Mouse (Mus musculus): ENCODE results near the gene Cma2. TPM values are rescaled to one million over a fixed set of nuclear protein-coding genes. Genes with fewer than 3 reads are reported as not detected.

The Cma2 gene
- not detected in 2 replicates for polyA plus RNA-seq (2014; fragmentation: Nextera tagmentation; extraction: Ambion mirVana)

DNA sequence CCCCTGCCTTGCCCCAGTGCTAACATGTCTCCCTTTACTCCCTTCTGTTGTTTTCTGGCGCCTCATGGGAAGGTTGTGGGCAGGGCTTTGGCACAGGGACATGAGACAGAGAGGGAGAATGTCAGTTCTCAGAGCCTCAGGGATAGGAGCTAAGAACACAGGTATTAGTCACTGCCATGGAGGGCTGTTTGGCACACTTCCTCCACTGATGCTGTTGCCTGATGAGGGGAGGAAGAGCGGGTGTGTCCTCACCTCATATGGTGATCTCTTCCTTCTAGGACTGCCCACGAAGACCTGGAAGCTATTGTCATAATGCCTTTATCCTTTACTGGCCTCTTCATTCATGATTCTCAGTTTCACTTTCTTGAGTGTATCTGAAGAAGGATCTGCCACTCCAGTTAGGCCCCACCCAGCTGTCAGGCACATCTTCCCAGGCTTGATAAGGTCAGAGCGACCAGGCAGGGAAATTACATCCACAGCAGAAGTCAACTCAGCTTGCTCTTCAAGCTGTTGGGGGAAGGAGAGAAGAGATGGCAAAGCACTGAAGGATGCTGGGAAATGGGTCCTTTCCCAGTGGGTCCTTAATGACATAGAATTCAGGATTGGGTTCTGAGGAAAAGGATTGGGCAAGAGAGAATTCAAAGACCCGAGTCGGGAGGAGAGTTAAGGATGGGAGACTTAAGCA is at the start of gene Cma2:
Gene Cma2 (plus strand): TSS at position 635 of the 685 bp plus-strand sequence.
- ATAC-seq (replicated peaks; ENCODE audit: low FRiP score) (no peak), DNase-seq (ENCODE audit: low spot score) (no peak)
- Histone ChIP-seq H3K27me3 (replicated peaks; ENCODE audit: control insufficient read depth, insufficient read depth, low read length) (no peaks in the 10 kb centered on the region), H3K36me3 (ENCODE audit: control insufficient read depth, insufficient read depth, low read length) (no peaks in the 10 kb centered on the region), H3K9ac (ENCODE audit: low read depth, low read length) (no peak within 1 kb of the TSS), H3K4me3 (ENCODE audit: low read depth, low read length) (no peak within 1 kb of the TSS), H3K4me2 (no peak within 1 kb of the TSS), H3K27ac (ENCODE audit: low read depth, low read length) (no peak within 1 kb of the TSS), H3K4me1 (replicated peaks; ENCODE audit: control insufficient read depth, insufficient read depth, low read length) (no peaks in the 10 kb centered on the region), H3K9me3 (ENCODE audit: control insufficient read depth, low read length) (no peaks in the 10 kb centered on the region)
- 71% methylated on average over 6 of the region's 6 CpGs for WGBS

DNA sequence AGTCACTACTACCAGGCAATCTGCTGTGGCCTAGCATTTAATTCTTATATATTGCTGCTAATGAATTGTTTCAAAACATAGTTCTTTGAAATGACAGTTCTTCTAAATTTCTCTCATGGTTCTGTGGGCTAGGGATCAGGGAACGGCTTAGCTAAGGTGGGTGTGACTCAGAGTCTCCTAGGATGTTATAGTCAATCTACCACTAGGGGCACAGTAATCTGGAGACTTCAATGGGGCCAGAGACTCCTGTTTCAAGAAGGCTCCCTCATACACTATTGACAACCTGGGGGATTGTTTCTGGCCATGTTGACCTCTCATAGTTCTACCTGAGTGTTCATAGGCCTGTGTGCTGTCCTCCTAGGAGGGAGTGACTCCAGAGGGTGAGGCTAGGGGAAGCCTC is 45.3 kb upstream of the Cma2 start:
- no peaks in the 10 kb centered on the region for H3K36me3 ChIP-seq (ENCODE audit: control insufficient read depth, insufficient read depth, low read length)
- H3K4me3 ChIP-seq (ENCODE audit: low read depth, low read length), result no peak overlapping the region
- no peak for DNase-seq (ENCODE audit: low spot score)
- no peak for ATAC-seq (replicated peaks; ENCODE audit: low FRiP score)
- no peak overlapping the region for H3K9ac ChIP-seq (ENCODE audit: low read depth, low read length)
- no peaks in the 10 kb centered on the region for H3K9me3 ChIP-seq (ENCODE audit: control insufficient read depth, low read length)
- WGBS, result 23% methylated on average over 1 of the region's 1 CpGs
- H3K4me2 ChIP-seq, result no peak overlapping the region
- H3K27ac ChIP-seq (ENCODE audit: low read depth, low read length), result no peak overlapping the region
- peaks cover 9% of the 10 kb centered on the region; the same call in 1 of the 2 replicates for H3K4me1 ChIP-seq (replicated peaks; ENCODE audit: control insufficient read depth, insufficient read depth, low read length)
- H3K27me3 ChIP-seq (replicated peaks; ENCODE audit: control insufficient read depth, insufficient read depth, low read length), result no peaks in the 10 kb centered on the region

DNA sequence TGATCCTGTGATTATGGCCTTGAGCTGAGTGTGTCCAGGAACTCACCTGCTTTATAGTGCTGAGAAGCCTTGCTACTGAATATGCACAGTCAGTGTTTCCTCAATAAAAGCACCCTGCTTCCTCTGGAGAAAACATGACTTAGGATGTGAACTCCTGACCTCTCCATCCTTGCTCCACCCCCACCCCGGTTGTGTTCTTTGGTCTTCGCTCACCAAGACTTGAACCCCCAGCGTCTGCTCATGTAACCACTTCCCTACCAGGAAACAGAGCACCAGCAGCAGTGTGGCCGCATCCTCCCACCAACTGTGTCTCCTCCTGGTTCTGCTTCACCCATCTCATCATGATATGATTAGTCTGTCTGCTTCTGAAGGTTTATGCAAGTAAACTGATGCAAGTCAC is 37.4 kb upstream of the Cma2 start:
- Histone ChIP-seq H3K36me3 (ENCODE audit: control insufficient read depth, insufficient read depth, low read length) (no peaks in the 10 kb centered on the region), H3K27me3 (replicated peaks; ENCODE audit: control insufficient read depth, insufficient read depth, low read length) (no peaks in the 10 kb centered on the region), H3K4me1 (replicated peaks; ENCODE audit: control insufficient read depth, insufficient read depth, low read length) (no peaks in the 10 kb centered on the region), H3K9ac (ENCODE audit: low read depth, low read length) (no peak overlapping the region), H3K27ac (ENCODE audit: low read depth, low read length) (no peak overlapping the region), H3K4me3 (ENCODE audit: low read depth, low read length) (no peak overlapping the region), H3K4me2 (no peak overlapping the region), H3K9me3 (ENCODE audit: control insufficient read depth, low read length) (no peaks in the 10 kb centered on the region)
- ATAC-seq (replicated peaks; ENCODE audit: low FRiP score) (no peak), DNase-seq (ENCODE audit: low spot score) (no peak)
- 31% methylated on average over 4 of the region's 4 CpGs for WGBS

DNA sequence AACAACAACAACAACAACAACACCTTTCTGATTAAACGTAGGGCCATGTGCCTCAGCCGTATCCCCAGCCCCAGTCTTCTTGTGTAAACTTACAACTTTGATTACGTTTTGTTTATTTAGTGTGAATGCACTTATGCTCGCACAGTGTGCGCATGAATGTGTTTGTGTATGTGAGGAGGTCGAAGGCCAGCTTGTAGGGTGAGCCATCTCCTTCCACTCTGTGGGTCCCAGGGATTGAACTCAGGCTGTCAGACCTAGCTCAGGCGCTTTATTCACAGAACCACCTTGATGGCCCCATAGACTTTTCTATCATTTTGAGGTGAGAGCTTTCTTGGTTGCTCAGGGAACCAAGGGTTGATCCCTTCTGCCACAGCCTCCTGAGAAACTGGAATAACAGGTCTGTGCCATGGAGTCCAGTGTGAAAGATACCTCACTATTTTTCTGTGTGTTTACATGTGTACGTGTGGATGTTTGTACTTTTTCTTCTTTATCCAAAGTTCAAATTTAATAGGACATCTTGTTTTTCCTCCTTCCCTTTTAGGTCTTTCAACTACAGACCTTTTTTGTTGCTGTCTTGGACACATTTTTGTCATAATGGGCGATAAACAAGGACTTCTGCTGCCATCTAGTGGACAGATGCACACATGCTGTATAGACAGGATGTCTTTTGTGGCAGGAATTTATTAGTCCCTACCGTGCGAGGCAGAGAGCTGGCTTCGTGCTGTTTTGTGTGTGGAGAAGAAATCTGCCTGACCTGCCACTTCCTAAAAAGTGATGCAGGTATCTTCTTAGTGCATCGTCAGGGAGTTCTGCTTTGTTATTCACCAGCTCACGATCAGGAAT is 32.3 kb upstream of the Cma2 start:
- ATAC-seq (replicated peaks; ENCODE audit: low FRiP score), result peak; percentile 50; the same call in 1 of the 2 replicates
- Histone ChIP-seq H3K27me3 (replicated peaks; ENCODE audit: control insufficient read depth, insufficient read depth, low read length) (no peaks in the 10 kb centered on the region), H3K27ac (ENCODE audit: low read depth, low read length) (no peak overlapping the region), H3K4me3 (ENCODE audit: low read depth, low read length) (no peak overlapping the region), H3K9ac (ENCODE audit: low read depth, low read length) (no peak overlapping the region), H3K9me3 (ENCODE audit: control insufficient read depth, low read length) (no peaks in the 10 kb centered on the region), H3K36me3 (ENCODE audit: control insufficient read depth, insufficient read depth, low read length) (no peaks in the 10 kb centered on the region), H3K4me2 (no peak overlapping the region), H3K4me1 (replicated peaks; ENCODE audit: control insufficient read depth, insufficient read depth, low read length) (peaks cover 12% of the 10 kb centered on the region; the same call in 1 of the 2 replicates)
- 38% methylated on average over 14 of the region's 14 CpGs for WGBS
- peak; percentile 48 for DNase-seq (ENCODE audit: low spot score)

DNA sequence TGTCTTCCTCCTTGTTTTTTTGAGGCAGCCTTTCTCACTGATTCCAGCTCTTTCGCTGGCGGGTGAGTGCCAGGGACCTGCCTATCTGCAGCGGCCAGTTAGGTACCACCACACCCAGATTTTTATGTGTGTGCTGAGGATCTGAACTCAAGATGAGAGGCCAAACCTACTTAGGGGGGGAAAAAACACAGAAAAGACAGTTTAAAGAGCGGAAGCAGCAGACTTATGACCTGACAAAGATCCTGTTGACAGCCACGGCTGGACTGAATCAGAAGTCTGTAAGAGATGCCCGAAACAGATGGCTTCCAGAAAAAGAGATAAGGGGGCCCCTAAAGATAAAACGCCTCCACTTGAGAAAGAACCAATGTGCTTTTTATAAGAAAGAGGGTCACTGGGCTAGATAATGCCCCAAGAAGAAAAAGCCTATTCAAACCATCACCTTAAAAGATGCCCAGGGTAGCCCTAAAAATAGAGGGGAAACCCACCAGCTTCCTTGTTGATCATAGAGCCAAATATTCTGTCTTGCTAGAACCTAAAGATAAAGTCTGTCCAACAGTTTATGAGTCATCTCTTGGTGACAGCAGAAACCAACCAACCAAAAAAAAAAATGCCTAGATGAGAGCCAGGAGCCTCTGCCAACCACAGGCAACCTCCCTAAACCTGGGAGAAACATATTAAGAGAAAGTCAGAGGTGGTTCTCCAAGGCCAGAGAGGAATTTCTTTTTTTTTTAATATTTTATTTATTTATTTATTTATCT is 28.1 kb upstream of the Cma2 start:
- H3K4me1 ChIP-seq (replicated peaks; ENCODE audit: control insufficient read depth, insufficient read depth, low read length), result peaks cover 18% of the 10 kb centered on the region; the same call in 1 of the 2 replicates
- H3K9me3 ChIP-seq (ENCODE audit: control insufficient read depth, low read length), result no peaks in the 10 kb centered on the region
- ATAC-seq (replicated peaks; ENCODE audit: low FRiP score), result peak; percentile 76
- no peaks in the 10 kb centered on the region for H3K27me3 ChIP-seq (replicated peaks; ENCODE audit: control insufficient read depth, insufficient read depth, low read length)
- H3K36me3 ChIP-seq (ENCODE audit: control insufficient read depth, insufficient read depth, low read length), result no peaks in the 10 kb centered on the region
- peak overlapping the region; percentile 50 for H3K4me2 ChIP-seq
- 0 out of 2 replicates have a peak overlapping the region, but pooled peaks have one; percentile 7 for H3K4me3 ChIP-seq (ENCODE audit: low read depth, low read length)
- peak overlapping the region; percentile 61 for H3K27ac ChIP-seq (ENCODE audit: low read depth, low read length)
- DNase-seq (ENCODE audit: low spot score), result no peak
- H3K9ac ChIP-seq (ENCODE audit: low read depth, low read length), result no peak overlapping the region; the same call in 1 of the 2 replicates
- 26% methylated on average over 7 of the region's 7 CpGs for WGBS

DNA sequence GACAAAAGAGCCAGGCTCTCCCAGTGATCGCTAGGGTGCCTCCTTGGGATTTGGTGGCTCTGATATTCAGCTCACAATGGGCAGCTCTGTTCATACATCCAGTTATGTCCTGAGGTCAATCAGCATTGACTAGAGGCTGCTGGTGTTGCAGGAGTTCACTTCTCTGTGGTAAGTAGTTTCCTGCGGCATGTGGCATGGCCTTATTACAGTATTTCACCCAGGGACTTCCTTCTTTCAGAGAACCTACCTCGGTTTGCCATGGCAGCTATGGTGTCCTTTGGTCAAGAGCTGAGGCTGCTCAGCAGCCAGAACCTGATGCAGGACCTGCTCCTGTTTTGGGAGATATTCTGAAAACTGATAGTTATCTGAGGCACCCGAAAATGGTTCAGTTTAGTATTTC is 23.9 kb upstream of the Cma2 start:
- DNase-seq (ENCODE audit: low spot score) (no peak), ATAC-seq (replicated peaks; ENCODE audit: low FRiP score) (no peak)
- WGBS, result 62% methylated on average over 4 of the region's 4 CpGs
- Histone ChIP-seq H3K4me2 (no peak overlapping the region), H3K27me3 (replicated peaks; ENCODE audit: control insufficient read depth, insufficient read depth, low read length) (no peaks in the 10 kb centered on the region), H3K27ac (ENCODE audit: low read depth, low read length) (no peak overlapping the region; the same call in 1 of the 2 replicates), H3K4me1 (replicated peaks; ENCODE audit: control insufficient read depth, insufficient read depth, low read length) (peaks cover 12% of the 10 kb centered on the region; the same call in 1 of the 2 replicates), H3K9ac (ENCODE audit: low read depth, low read length) (no peak overlapping the region), H3K36me3 (ENCODE audit: control insufficient read depth, insufficient read depth, low read length) (no peaks in the 10 kb centered on the region), H3K4me3 (ENCODE audit: low read depth, low read length) (no peak overlapping the region), H3K9me3 (ENCODE audit: control insufficient read depth, low read length) (no peaks in the 10 kb centered on the region)

DNA sequence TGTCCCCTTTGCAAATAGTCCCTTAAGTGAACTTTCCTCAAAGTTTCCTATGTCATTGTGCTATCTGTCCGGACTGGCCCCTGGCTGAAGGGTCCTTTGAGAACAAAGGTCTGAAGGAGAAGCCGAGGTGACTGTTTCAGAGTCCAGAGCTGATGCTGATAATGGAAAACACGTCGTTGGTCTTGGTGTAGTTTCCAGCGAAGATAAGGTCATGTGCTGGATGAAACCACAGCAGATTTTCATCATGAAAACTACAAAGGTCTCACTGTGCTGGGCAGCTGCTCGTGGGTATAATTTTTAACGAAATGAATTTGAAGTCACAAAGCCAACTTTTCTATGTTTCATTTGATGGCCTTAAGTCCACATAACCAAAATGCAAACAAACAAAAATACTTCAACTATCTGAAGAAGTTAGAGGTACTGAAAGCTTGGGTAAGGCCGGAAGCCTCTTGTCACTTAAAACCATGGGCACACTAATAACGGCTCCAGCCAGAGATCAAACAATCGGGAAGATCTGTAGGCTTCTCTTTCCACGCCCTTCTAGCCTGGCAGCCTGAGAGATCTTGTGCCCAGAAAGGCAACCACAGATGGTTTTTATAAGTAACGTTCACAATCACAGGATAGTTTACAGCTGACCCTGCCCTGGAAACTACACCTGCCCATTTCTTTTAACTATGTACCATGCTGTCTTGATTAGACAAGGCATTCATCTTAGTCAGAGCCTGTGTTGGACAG is 21.4 kb upstream of the Cma2 start:
- ATAC-seq (replicated peaks; ENCODE audit: low FRiP score) (no peak), DNase-seq (ENCODE audit: low spot score) (no peak)
- whole genome bisulfite sequencing, result 54% methylated on average over 12 of the region's 12 CpGs
- Histone ChIP-seq H3K27me3 (replicated peaks; ENCODE audit: control insufficient read depth, insufficient read depth, low read length) (no peaks in the 10 kb centered on the region), H3K9ac (ENCODE audit: low read depth, low read length) (no peak overlapping the region), H3K4me3 (ENCODE audit: low read depth, low read length) (no peak overlapping the region), H3K4me2 (no peak overlapping the region), H3K9me3 (ENCODE audit: control insufficient read depth, low read length) (no peaks in the 10 kb centered on the region), H3K4me1 (replicated peaks; ENCODE audit: control insufficient read depth, insufficient read depth, low read length) (peaks cover 6% of the 10 kb centered on the region; the same call in 1 of the 2 replicates), H3K27ac (ENCODE audit: low read depth, low read length) (no peak overlapping the region), H3K36me3 (ENCODE audit: control insufficient read depth, insufficient read depth, low read length) (no peaks in the 10 kb centered on the region)

DNA sequence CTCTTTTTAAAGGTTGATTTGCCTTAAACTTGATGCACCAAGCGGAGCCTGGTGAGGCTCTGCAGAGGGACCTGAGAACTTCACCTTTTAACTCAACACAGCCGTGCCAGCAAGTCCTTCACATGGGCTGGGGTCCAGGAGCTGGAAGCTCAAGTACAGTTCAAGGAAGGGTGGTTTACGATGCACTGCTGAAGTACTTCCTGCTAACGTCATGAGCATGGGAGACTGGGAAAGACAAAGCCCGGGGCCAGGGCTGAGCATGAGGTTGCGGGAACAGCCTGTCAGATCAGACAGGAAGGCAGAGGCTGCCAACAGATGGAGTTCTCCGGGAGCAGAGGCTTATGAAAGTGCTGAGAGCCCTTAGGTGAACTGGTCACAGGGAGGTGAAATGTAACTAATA is 17.2 kb upstream of the Cma2 start:
- WGBS, result 40% methylated on average over 7 of the region's 7 CpGs
- no peak for DNase-seq (ENCODE audit: low spot score)

More for the DNA sequence above, 17.2 kb upstream of the Cma2 start:
- Histone ChIP-seq H3K27ac (ENCODE audit: low read depth, low read length) (no peak overlapping the region), H3K9me3 (ENCODE audit: control insufficient read depth, low read length) (no peaks in the 10 kb centered on the region), H3K27me3 (replicated peaks; ENCODE audit: control insufficient read depth, insufficient read depth, low read length) (no peaks in the 10 kb centered on the region), H3K4me2 (no peak overlapping the region), H3K4me1 (replicated peaks; ENCODE audit: control insufficient read depth, insufficient read depth, low read length) (no peaks in the 10 kb centered on the region; the same call in 1 of the 2 replicates), H3K36me3 (ENCODE audit: control insufficient read depth, insufficient read depth, low read length) (no peaks in the 10 kb centered on the region), H3K9ac (ENCODE audit: low read depth, low read length) (no peak overlapping the region), H3K4me3 (ENCODE audit: low read depth, low read length) (no peak overlapping the region)
- no peak for ATAC-seq (replicated peaks; ENCODE audit: low FRiP score)

Measured in liver, embryonic 11.5 days (tissue).